Mouse (Mus musculus) kidney, adult 8-10 months (tissue): ENCODE results near the gene Aim2.
"Not testable (repeated sequence)": the region's sequence is repeated elsewhere in the genome, so short reads cannot be mapped to it uniquely, and the experiment has no call there.

ENCODE experiments used
- DNase-seq, 2 experiments: peaks; one replicate each; pipeline ENCODE4 v3.0.0; 2022

Gene Aim2

DNA sequence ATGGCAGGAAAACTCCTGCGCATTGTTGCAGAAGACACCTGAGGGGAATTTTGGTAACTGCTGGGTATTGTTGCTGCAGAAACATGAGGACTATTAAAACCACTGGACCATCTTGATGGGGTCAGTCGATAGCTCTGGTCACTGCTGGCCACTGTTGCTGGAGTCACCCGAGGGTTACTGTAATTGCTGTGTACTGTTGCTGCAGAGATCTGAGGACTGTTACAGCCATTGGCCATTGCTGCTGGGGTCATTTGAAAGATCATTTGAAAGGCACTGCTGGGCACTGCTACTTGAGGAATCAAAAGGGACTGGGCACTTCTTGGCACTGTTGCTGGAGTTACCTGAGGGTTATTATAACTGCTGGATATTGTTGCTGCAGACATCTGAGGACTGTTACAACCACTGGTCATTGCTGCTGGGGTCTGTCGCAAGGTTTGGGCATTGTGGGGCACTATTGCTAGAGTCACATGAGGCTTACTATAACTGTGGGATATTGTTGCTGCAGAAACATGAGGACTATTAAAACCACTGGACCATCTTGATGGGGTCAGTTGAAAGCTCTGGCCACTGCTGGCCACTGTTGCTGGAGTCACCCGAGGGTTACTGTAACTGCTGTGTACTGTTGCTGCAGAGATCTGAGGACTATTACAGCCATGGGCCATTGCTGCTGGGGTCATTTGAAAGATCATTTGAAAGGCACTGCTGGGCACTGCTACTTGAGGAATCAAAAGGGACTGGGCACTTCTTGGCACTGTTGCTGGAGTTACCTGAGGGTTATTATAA, 129.9 kb downstream of the Aim2 start:
- peak; percentile 1 to 12 for DNase-seq

DNA sequence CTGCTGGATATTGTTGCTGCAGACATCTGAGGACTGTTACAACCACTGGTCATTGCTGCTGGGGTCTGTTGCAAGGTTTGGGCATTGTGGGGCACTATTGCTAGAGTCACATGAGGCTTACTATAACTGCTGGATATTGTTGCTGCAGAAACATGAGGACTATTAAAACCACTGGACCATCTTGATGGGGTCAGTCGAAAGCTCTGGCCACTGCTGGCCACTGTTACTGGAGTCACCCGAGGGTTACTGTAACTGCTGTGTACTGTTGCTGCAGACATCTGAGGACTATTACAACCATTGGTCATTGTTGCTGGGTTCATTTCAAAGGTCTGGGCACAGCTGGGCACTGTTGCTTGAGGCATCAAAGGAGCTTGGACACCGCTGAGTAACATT, 130.5 kb downstream of the Aim2 start:
- DNase-seq = not testable (repeated sequence)

DNA sequence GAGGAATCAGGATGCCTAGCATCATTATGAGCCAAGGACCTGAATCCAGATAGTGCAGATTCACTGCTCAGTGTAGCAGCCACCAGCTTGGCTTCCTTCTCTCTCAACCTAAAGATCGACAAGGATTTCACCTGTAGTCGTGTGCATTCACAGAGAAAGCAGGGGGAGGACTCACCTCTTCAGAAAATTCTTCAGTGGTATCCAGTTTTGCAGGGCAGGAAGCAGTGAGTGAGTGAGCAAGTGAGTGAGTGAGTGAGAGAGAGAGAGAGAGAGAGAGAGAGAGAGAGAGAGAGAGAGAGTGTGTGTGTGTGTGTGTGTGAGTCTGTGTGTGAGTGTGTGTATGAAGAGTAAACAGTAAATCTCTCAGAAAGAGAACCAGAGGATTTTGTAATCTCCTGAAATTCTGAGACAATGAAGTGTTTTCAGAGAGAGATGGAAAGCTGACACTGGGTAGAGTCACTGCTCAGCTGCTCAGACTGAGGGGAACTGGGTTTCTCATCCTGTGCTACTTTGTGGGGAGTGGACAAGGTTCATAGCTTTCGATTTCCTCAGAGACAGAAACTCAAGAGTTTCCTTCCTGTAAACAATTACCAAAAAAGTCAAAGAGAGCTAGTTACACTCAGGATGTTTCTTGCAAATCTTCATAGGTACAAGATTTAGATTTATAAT, 140.3 kb downstream of the Aim2 start, which contains the start of gene Ifi206:
Ifi206 (minus strand) TSS at position 230 of the 669 bp plus-strand sequence.
- DNase-seq = not testable (repeated sequence)

DNA sequence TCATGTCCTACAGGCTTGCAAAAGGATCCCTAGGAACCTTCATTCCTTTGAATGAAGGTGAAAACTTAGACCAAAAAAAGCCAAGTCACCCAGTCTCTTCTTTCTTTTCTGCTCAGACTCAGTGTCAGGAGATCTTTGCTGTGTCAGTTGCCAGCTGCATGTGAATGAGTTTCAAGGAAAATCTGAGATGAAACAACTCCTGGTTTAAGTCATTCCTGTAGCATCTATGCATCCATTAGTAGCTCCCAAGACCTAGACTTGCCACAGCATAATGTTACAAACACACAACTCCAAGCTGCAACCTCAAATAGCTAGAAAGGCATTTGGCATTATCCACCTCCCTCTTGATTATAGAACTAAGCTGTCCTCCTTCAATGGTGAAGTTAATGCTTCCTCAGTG, 140.8 kb downstream of the Aim2 start:
- DNase-seq = not testable (repeated sequence)

DNA sequence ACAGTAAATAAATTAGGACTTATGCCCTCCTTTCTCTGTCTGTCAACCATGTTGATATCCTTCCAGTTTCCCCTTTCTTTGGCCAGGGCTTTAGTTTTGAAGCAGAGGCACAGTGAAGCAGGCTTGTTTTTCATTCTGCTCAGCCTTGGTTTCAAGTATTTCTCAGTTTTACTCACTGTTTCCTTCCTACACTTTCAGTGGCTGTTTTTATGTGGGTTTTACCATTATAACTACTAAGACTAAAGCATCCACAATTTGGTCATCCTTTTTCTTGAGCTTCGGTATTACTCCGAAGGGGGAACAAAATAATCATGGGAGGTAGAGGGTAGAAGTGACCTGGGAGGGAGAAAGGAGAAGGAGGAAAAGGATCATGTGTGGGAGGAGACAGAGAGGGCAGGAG, 159.9 kb downstream of the Aim2 start:
- DNase-seq = not testable (repeated sequence)
